Mouse (Mus musculus) induced T-regulatory cell, adult 2 months (primary cell): Measurements from ENCODE around the gene Amer2.

ENCODE experiments used
- DNase-seq: peaks from one replicate; pipeline ENCODE4 v3.0.0-alpha.2; 2012; ENCODE audit warnings: low read depth

The Amer2 gene

GRCm38 (mm10) chr14:60386591-60387501 is 13.8 kb downstream of the Amer2 start:
- no peak for DNase-seq

GRCm38 (mm10) chr14:60388332-60388731 is 15.3 kb downstream of the Amer2 start:
- DNase-seq = no peak

GRCm38 (mm10) chr14:60392202-60392601 is 19.1 kb downstream of the Amer2 start:
- no peak for DNase-seq

GRCm38 (mm10) chr14:60397321-60397720 is 24.3 kb downstream of the Amer2 start:
- DNase-seq = no peak

- DNase-seq = no peak
Observed at GRCm38 (mm10) chr14:60398861-60399260, 25.8 kb downstream of the Amer2 start.

GRCm38 (mm10) chr14:60403228-60403627 is 30.2 kb downstream of the Amer2 start:
- no peak for DNase-seq

- no peak for DNase-seq
Observed at GRCm38 (mm10) chr14:60405829-60406228, 32.8 kb downstream of the Amer2 start.

GRCm38 (mm10) chr14:60406543-60406942 is 33.5 kb downstream of the Amer2 start:
- no peak for DNase-seq

GRCm38 (mm10) chr14:60407319-60407718 is 34.3 kb downstream of the Amer2 start:
- no peak for DNase-seq

GRCm38 (mm10) chr14:60409702-60410491 is 36.8 kb downstream of the Amer2 start:
- no peak for DNase-seq

- no peak for DNase-seq
Observed at GRCm38 (mm10) chr14:60411229-60411628, 38.2 kb downstream of the Amer2 start.

- DNase-seq = no peak
Observed at GRCm38 (mm10) chr14:60414691-60415090, 41.6 kb downstream of the Amer2 start.

GRCm38 (mm10) chr14:60417924-60418323 is 44.9 kb downstream of the Amer2 start:
- no peak for DNase-seq

- no peak for DNase-seq
Observed at GRCm38 (mm10) chr14:60422920-60423319, 49.9 kb downstream of the Amer2 start.

GRCm38 (mm10) chr14:60424174-60424573 is 51.1 kb downstream of the Amer2 start:
- no peak for DNase-seq

GRCm38 (mm10) chr14:60425553-60425952 is 52.5 kb downstream of the Amer2 start:
- peak; percentile 2 for DNase-seq

GRCm38 (mm10) chr14:60427896-60428295 is 54.8 kb downstream of the Amer2 start:
- DNase-seq = no peak

- DNase-seq = no peak
Observed at GRCm38 (mm10) chr14:60429513-60429912, 56.5 kb downstream of the Amer2 start.

- no peak for DNase-seq
Observed at GRCm38 (mm10) chr14:60431515-60431914, 58.5 kb downstream of the Amer2 start.

- DNase-seq = no peak
Observed at GRCm38 (mm10) chr14:60432136-60432535, 59.1 kb downstream of the Amer2 start.

GRCm38 (mm10) chr14:60435515-60435914 is 62.5 kb downstream of the Amer2 start:
- peak; percentile 1 for DNase-seq

GRCm38 (mm10) chr14:60436364-60436763 is 63.3 kb downstream of the Amer2 start:
- no peak for DNase-seq
